Mouse (Mus musculus): ENCODE measurements at regions not wholly inside any gene's neighbourhood (a gene's known extent, or its start where the extent isn't known, plus 50 kb on each side); places are given as distances from the start of the nearest gene placed in this dataset.

DNA sequence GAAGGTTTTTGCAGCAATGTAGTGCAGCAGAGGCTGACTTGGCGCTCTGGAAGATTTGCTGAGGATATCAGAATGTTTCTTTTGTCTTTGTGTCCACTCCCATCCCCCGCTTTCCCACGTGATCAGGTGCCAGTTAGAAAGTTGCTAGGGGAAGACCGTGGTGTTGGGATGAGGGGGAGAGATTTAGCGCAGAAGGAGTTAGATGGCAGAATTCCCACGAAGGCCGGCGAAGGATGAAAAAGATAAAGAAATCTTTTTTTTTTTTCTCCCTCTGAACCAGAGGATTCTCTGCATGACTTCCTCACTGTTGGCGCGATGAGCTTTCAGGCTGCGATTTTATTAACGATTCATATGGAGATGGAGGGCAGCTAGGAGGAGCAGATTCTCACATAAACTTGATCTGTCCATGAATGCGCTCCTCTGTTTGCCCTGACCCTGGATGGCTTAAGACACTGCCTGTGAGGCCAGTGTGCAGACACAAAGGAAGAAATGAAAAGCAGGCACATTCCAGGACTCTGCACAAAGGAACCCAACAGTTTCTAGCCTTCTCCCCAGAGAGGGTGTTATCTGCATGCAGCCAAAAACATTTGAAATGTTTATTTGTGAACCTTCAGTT lies 201.5 kb downstream of the Gm11146 start:
- TF ChIP-seq CTCF (IDR thresholded peaks at IDR 0.05; ENCODE audit: extremely low read depth, insufficient read length, insufficient replicate concordance, low read depth, low read length) (no peak), POLR2A (IDR thresholded peaks at IDR 0.05; ENCODE audit: low read depth, low read length) (no peak)

Data from small intestine, adult 2 months (tissue).